Mouse (Mus musculus) bone marrow macrophage, adult 2 months (primary cell): ENCODE results near the gene Ap4m1.

ENCODE experiments used
- CTCF ChIP-seq: IDR thresholded peaks from 2 replicates; pipeline ENCODE4 v1.5.1; 2012; ENCODE audit warnings: low read depth, mild to moderate bottlenecking, low read length, moderate library complexity
- POLR2A ChIP-seq: IDR thresholded peaks from 2 replicates; pipeline ENCODE4 v1.6.1; 2012; ENCODE audit warnings: mild to moderate bottlenecking, low read depth, low read length, borderline replicate concordance

DNA sequence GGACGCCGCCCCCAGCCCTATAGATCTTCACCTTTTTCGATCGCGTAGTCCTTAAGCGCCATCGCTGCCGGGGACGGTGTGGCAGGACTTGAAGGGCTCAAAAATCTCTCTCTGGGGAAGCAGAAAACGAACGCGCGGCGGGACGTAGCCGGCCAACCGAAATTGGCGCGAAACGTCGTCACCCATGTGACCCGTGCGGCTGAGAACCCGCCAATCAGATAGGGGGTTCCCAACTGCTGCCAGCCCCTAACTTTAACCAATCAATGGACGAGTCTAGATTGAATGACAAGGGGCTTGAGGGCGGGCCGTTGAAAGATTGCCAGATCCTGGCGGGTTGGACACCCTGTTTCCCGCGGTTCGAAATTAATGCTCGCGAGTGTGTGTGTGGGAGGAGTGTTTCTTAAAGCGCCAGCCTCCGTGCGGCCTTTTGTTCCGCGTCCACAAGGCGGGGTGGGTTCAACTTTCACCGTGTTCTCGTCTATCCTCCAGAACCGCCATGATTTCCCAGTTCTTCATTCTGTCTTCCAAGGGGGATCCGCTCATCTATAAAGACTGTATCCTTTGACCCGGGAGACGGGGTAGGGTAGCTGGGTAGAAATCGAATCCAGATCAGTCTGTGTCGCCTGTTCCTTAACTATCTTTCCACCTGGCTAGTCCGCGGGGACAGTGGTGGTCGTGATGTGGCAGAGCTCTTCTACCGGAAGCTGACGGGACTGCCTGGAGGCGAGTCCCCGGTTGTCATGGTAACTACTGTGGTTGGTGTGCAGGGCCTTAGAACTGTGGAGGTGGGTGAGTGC, at the start of gene Ap4m1, which contains the start of gene Mcm7:
- TF ChIP-seq CTCF = no peak
- no peak; the same call in 1 of the 2 replicates for TF ChIP-seq POLR2A
